Mouse (Mus musculus) neural tube, embryonic 10.5 days (tissue): ENCODE results near the gene Olfr417.
"Not testable (repeated sequence)": the region's sequence is repeated elsewhere in the genome, so short reads cannot be mapped to it uniquely, and the experiment has no call there.

ENCODE experiments used
- DNase-seq: peaks from one replicate; pipeline ENCODE4 v3.0.0-alpha.2; 2017; ENCODE audit warnings: low spot score; ENCODE audit errors: extremely low spot score

Olfr417 gene

DNA sequence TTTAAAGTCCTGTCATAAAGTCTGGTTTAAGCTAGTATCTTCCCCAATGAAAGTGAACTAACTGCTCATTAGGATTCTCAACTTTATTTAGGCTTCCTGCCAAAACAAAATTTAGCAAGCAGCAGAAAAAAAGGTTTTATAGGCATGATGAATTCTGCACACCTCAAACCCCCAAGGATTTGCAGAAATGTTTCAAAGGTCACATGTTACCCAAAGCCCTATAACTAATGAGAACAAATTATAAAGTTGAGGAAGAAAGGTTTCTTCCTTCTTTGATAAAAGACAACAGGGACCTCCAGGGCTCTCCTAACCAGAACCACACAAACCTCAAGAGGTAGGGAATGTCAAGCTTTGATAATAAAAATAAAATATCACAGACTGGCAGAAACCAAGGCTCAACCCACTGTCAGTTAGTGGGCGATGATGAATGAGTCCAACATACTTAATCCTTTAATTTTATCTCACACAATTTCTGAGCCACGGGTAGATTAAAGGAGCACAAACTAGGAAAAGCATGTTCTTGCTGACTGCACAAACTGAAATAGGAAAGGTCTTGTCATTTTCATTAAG lies at the start of gene Olfr417:
Gene Olfr417, plus strand, starts transcription at position 241 of the 570 bp plus-strand sequence.
- no peak for DNase-seq

DNA sequence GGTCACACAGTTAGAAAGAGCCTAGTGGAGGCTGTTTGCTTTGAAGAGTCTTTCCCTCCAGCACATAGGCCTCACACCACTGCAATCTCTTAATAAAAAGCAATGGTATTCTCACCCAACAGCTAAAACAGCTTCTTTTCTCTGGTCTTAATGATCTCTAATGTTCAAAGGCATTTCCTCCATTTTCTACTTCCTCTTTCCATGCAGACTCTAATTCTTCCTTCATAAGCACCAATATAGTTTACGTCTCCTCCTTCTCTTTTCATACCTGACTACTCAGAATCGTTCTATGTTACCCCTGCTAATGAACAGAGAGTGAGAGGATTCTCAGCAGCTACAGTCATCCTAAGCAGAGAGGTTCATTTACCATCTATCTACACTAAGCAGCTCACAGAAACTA lies 47.6 kb upstream of the Olfr417 start:
- no peak for DNase-seq

- no peak for DNase-seq
Measured at GRCm38 (mm10) chr1:174330218-174330617, 34.7 kb upstream of the Olfr417 start, which contains the start of gene Mptx1. Gene Mptx1 (plus strand): TSS chr1:174330518.

- DNase-seq, result not testable (repeated sequence)
Measured at GRCm38 (mm10) chr1:174353636-174354035, 11.3 kb upstream of the Olfr417 start.

- no peak for DNase-seq
Measured at GRCm38 (mm10) chr1:174354640-174355039, 10.3 kb upstream of the Olfr417 start.

- DNase-seq, result no peak
Measured at GRCm38 (mm10) chr1:174373799-174374198, 8.9 kb downstream of the Olfr417 start.

DNA sequence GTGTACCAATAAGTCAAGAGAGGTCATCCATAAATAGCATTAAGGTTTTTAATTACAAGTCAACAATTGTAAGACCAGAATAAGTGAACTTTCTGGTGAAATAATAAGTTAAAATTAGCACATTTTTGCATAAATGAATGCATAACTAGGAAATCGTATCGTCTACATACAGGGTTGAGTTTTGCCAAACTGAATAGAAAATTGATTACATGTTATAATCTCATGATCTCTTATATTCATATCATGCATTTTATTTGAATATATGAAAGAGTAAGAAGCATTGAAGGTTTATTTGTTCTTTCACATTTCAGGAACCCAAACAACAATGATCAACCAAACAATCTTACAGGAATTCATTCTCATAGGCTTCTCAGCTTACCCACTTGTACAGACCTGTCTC lies 25.8 kb downstream of the Olfr417 start, which contains the start of gene Olfr248:
Gene Olfr248, plus strand, starts transcription at position 301 of the 400 bp plus-strand sequence.
- no peak for DNase-seq

- DNase-seq, result no peak
Measured at GRCm38 (mm10) chr1:174422959-174423358, 58.0 kb downstream of the Olfr417 start.

GRCm38 (mm10) chr1:174423764-174424163 lies 58.8 kb downstream of the Olfr417 start, which contains the start of gene Olfr414:
Gene Olfr414 (plus strand): TSS chr1:174424064.
- no peak for DNase-seq
